Mouse (Mus musculus) kidney, adult 2 months (tissue): ENCODE measurements around the gene Ctsll3.

Experiments used
- CTCF ChIP-seq: fragments of 200-500 bp; conservative IDR thresholded peaks from 2 replicates; pipeline ENCODE4 v1.5.1; 2011; ENCODE audit warnings: low read depth, mild to moderate bottlenecking, control low read depth, low read length, moderate library complexity, mixed read lengths; ENCODE audit not compliant: insufficient read depth, insufficient read length
- POLR2A ChIP-seq: fragments of 200-500 bp; IDR thresholded peaks from one replicate; pipeline ENCODE4 v1.6.1; 2011; ENCODE audit warnings: low read depth, low read length, control low read depth

DNA sequence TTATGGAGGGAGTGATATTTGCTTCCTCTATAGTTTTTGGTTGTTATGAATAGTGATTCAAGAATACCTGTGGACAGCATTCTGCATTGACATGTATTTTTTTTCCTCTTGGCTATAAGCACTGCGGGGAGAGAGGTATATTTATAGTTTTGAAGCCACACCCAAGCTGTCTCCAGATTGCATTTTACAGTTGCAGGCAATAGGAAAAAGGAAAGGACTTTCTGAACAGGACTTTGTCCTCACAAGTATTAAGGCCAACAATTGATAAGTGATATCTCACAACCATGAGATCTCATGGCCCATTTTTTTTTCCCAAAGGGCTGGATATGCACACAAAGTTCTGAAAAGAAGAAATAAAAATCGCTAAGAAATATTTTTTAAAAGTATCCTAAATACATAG lies 7.0 kb upstream of the Ctsll3 start:
- TF ChIP-seq CTCF, result no peak
- TF ChIP-seq POLR2A, result no peak
